ENCODE assay signal across 24 mouse cellular contexts in the genomic region with DNA sequence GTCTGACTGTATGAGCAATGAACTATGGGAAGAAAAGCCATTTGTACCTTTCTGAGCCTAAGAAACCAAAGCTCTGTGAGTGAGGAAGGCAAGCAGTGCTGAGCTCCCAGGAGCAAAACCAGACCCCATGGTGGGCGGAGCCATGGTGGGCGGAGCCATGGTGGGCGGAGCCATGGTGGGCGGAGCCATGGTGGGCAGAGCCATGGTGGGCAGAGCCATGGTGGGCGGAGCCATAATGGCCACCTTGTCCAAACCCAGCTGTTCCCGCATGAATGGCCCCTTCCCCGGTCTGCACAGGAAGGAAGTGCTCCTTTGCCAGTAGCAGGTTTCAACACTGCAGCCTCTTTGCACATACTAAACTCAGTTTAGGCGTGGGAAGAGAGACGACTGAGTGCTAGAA.
DNase-seq lines count a peak whose midpoint lies in the region; ATAC-seq and TF ChIP-seq lines count a peak whose summit lies in the region.
"Had no signal": no experiment of that assay in that cellular context is flagged by ENCODE, and none has a peak within 500 bp of the region (broad histone marks: within the 10 kb centered on the region; RNA-seq: fewer than 3 reads in every experiment).

No protein-coding gene starts in this region.

- TF ChIP-seq CTCF in lung, embryonic 14.5 days (IDR thresholded peaks at IDR 0.05; ENCODE audit: low read depth), result no peak
- no peak for TF ChIP-seq CTCF in MEL (IDR thresholded peaks at IDR 0.05 in 2 of 3, conservative IDR thresholded peaks at IDR 0.05 in 1 of 3; ENCODE audit: control insufficient read depth in 1 of 3, insufficient read depth in 1 of 3, low read depth in 2 of 3, low read length in 3 of 3, poor library complexity in 1 of 3, severe bottlenecking in 1 of 3)

- H3K4me1 ChIP-seq in lung, embryonic 14.5 days (ENCODE audit: insufficient read depth), result no peaks in the 10 kb centered on the region
- H3K4me1 ChIP-seq in MEL (ENCODE audit: control insufficient read depth in 1 of 2, insufficient read depth in 2 of 2, low read length in 2 of 2), result peaks cover 0 to 3% of the 10 kb centered on the region in 2 experiments; a peak in 1 of 4 replicates
- no peaks in the 10 kb centered on the region for H3K4me1 ChIP-seq in liver, embryonic 12.5 days
- H3K4me1 ChIP-seq in midbrain, embryonic 16.5 days (ENCODE audit: control insufficient read depth, insufficient read depth, low read length), result no peaks in the 10 kb centered on the region
- H3K4me1 ChIP-seq: embryonic facial prominence, embryonic 15.5 days; forebrain, embryonic 10.5 days; heart, embryonic 10.5 days; hindbrain, embryonic 15.5 days; limb, embryonic 10.5 days; midbrain, embryonic 10.5 days; stomach, embryonic 15.5 days had no signal

- H3K4me3 ChIP-seq in lung, embryonic 14.5 days (ENCODE audit: low read depth, low read length), result no peak overlapping the region
- H3K4me3 ChIP-seq in MEL (ENCODE audit: control insufficient read depth in 1 of 2, insufficient read depth in 1 of 2, low read depth in 2 of 2, low read length in 2 of 2), result no peak overlapping the region
- H3K4me3 ChIP-seq in liver, embryonic 12.5 days, result no peak overlapping the region
- H3K4me3 ChIP-seq in midbrain, embryonic 16.5 days (ENCODE audit: low read depth, low read length), result no peak overlapping the region
- H3K4me3 ChIP-seq: embryonic facial prominence, embryonic 15.5 days; forebrain, embryonic 10.5 days; heart, embryonic 10.5 days; hindbrain, embryonic 15.5 days; left cerebral cortex, adult 2 months; limb, embryonic 10.5 days; midbrain, embryonic 10.5 days; stomach, embryonic 15.5 days had no signal

- no peak for TF ChIP-seq RAD21 in MEL (IDR thresholded peaks at IDR 0.05; ENCODE audit: low read depth, low read length)

- H3K9me3 ChIP-seq in lung, embryonic 14.5 days (ENCODE audit: low read depth, low read length), result no peaks in the 10 kb centered on the region
- H3K9me3 ChIP-seq in MEL (replicated peaks; ENCODE audit: insufficient read depth, low read length), result no peaks in the 10 kb centered on the region
- H3K9me3 ChIP-seq in liver, embryonic 12.5 days (replicated peaks), result no peaks in the 10 kb centered on the region
- H3K9me3 ChIP-seq in midbrain, embryonic 16.5 days (replicated peaks; ENCODE audit: control insufficient read depth, low read length, poor library complexity, severe bottlenecking), result no peaks in the 10 kb centered on the region
- H3K9me3 ChIP-seq: embryonic facial prominence, embryonic 15.5 days; heart, embryonic 10.5 days; hindbrain, embryonic 15.5 days; limb, embryonic 10.5 days; midbrain, embryonic 10.5 days; stomach, embryonic 15.5 days had no signal

- H3K27ac ChIP-seq in lung, embryonic 14.5 days (ENCODE audit: low read depth), result no peak overlapping the region
- H3K27ac ChIP-seq in MEL (ENCODE audit: control insufficient read depth, low read depth, low read length), result no peak overlapping the region
- no peak overlapping the region for H3K27ac ChIP-seq in liver, embryonic 12.5 days
- no peak overlapping the region for H3K27ac ChIP-seq in midbrain, embryonic 16.5 days (ENCODE audit: low read length)
- H3K27ac ChIP-seq: embryonic facial prominence, embryonic 15.5 days; forebrain, embryonic 10.5 days; heart, embryonic 10.5 days; hindbrain, embryonic 15.5 days; left cerebral cortex, adult 2 months; limb, embryonic 10.5 days; liver, embryonic 14.5 days; midbrain, embryonic 10.5 days; stomach, embryonic 15.5 days had no signal

- H3K9ac ChIP-seq in lung, embryonic 14.5 days, result no peak overlapping the region
- H3K9ac ChIP-seq in MEL (ENCODE audit: control insufficient read depth, low read depth, low read length, poor library complexity, severe bottlenecking), result no peak overlapping the region
- no peak overlapping the region for H3K9ac ChIP-seq in liver, embryonic 12.5 days
- no peak overlapping the region for H3K9ac ChIP-seq in midbrain, embryonic 16.5 days (ENCODE audit: low read depth, low read length)
- H3K9ac ChIP-seq: embryonic facial prominence, embryonic 15.5 days; hindbrain, embryonic 15.5 days; liver, embryonic 14.5 days; stomach, embryonic 15.5 days had no signal

- H3K79me2 ChIP-seq in MEL (ENCODE audit: control insufficient read depth, insufficient read depth, low read length, poor library complexity), result no peaks in the 10 kb centered on the region

- no peaks in the 10 kb centered on the region for H3K36me3 ChIP-seq in lung, embryonic 14.5 days (ENCODE audit: insufficient read depth)
- H3K36me3 ChIP-seq in MEL (ENCODE audit: control insufficient read depth in 1 of 2, insufficient read depth in 2 of 2, low read length in 2 of 2), result peaks cover 0 to 2% of the 10 kb centered on the region in 2 experiments; a peak in 1 of 4 replicates
- H3K36me3 ChIP-seq in liver, embryonic 12.5 days, result no peaks in the 10 kb centered on the region
- no peaks in the 10 kb centered on the region for H3K36me3 ChIP-seq in midbrain, embryonic 16.5 days (ENCODE audit: control insufficient read depth, insufficient read depth, low read length)
- H3K36me3 ChIP-seq: embryonic facial prominence, embryonic 15.5 days; forebrain, embryonic 10.5 days; heart, embryonic 10.5 days; hindbrain, embryonic 15.5 days; limb, embryonic 10.5 days; midbrain, embryonic 10.5 days; stomach, embryonic 15.5 days had no signal

- DNase-seq in lung, embryonic 14.5 days, result peak; percentile 19
- DNase-seq in lung, postnatal 10 days, result no peak
- DNase-seq in MEL (ENCODE audit: low read depth, low spot score), result peak; percentile 12
- DNase-seq in testis, postnatal 14 days (ENCODE audit: low spot score), result peak; percentile 34
- DNase-seq in spleen, adult 18-20 months, result no peak
- DNase-seq: cerebellum, adult 9-11 months; embryo, embryonic 11 days; heart, postnatal 14 days; kidney, adult 11 months; kidney, postnatal 25 days; lung, postnatal 14 days; thymus, postnatal 36 days had no signal

- ATAC-seq in lung, embryonic 14.5 days (ENCODE audit: insufficient read depth), result no peak; the same call in 1 of the 2 replicates
- 0 out of 2 replicates have a peak, but pooled peaks have one; percentile 15 for ATAC-seq in liver, embryonic 12.5 days
- no peak for ATAC-seq in midbrain, embryonic 16.5 days
- ATAC-seq: activated CD4-positive, CD25-positive, alpha-beta regulatory T cell, adult 4 months had no signal

- TF ChIP-seq EP300 in MEL (IDR thresholded peaks at IDR 0.05; ENCODE audit: low read depth in 1 of 2, low read length in 2 of 2), result no peak

- H3K4me2 ChIP-seq in lung, embryonic 14.5 days, result no peak overlapping the region
- no peak overlapping the region for H3K4me2 ChIP-seq in liver, embryonic 12.5 days
- no peak overlapping the region for H3K4me2 ChIP-seq in midbrain, embryonic 16.5 days (ENCODE audit: low read length)
- H3K4me2 ChIP-seq: embryonic facial prominence, embryonic 15.5 days; hindbrain, embryonic 15.5 days; stomach, embryonic 15.5 days had no signal

- WGBS in lung, embryonic 14.5 days, result 55% methylated on average over 8 of the region's 9 CpGs
- WGBS in liver, embryonic 12.5 days (ENCODE audit: insufficient replicate concordance), result 51% methylated on average over 5 of the region's 9 CpGs
- 82% methylated on average over 9 of the region's 9 CpGs for WGBS in midbrain, embryonic 16.5 days

- H3K27me3 ChIP-seq in lung, embryonic 14.5 days (ENCODE audit: insufficient read depth, low read length), result no peaks in the 10 kb centered on the region
- no peaks in the 10 kb centered on the region for H3K27me3 ChIP-seq in MEL (ENCODE audit: control insufficient read depth in 1 of 2, insufficient read depth in 2 of 2, low read length in 2 of 2)
- no peaks in the 10 kb centered on the region for H3K27me3 ChIP-seq in liver, embryonic 12.5 days (replicated peaks)
- H3K27me3 ChIP-seq in midbrain, embryonic 16.5 days (ENCODE audit: control insufficient read depth, insufficient read depth, low read depth, low read length), result no peaks in the 10 kb centered on the region
- H3K27me3 ChIP-seq: embryonic facial prominence, embryonic 15.5 days; hindbrain, embryonic 15.5 days; stomach, embryonic 15.5 days had no signal

- TF ChIP-seq POLR2A in MEL (IDR thresholded peaks at IDR 0.05; ENCODE audit: control insufficient read depth in 1 of 2, insufficient read depth in 1 of 2, low read depth in 1 of 2, low read length in 2 of 2, poor library complexity in 1 of 2), result no peak

TF ChIP-seq in MEL, 35 proteins besides CTCF, POLR2A, EP300 and RAD21:
- TF ChIP-seq TCF12 (IDR thresholded peaks at IDR 0.05; ENCODE audit: low read depth, low read length) (no peak), GATA1 (IDR thresholded peaks at IDR 0.05; ENCODE audit: low read depth, low read length) (no peak), TBP (IDR thresholded peaks at IDR 0.05; ENCODE audit: low read depth, low read length) (no peak), NRF1 (IDR thresholded peaks at IDR 0.05; ENCODE audit: insufficient read depth, low read depth, low read length, poor library complexity, severe bottlenecking) (no peak), E2F4 (IDR thresholded peaks at IDR 0.05; ENCODE audit: borderline replicate concordance, low read depth, low read length) (no peak), POLR2AphosphoS5 (IDR thresholded peaks at IDR 0.05; ENCODE audit: borderline replicate concordance, low read depth, low read length) (no peak), KAT2A (conservative IDR thresholded peaks at IDR 0.05; ENCODE audit: low read depth, low read length) (no peak), CHD2 (IDR thresholded peaks at IDR 0.05; ENCODE audit: low read length) (no peak), MYC (IDR thresholded peaks at IDR 0.05; ENCODE audit: low read depth, low read length) (no peak), POLR2AphosphoS2 (IDR thresholded peaks at IDR 0.05; ENCODE audit: low read length) (no peak), CHD1 (IDR thresholded peaks at IDR 0.05; ENCODE audit: low read depth, low read length) (no peak), RCOR1 (IDR thresholded peaks at IDR 0.05; ENCODE audit: low read depth, low read length) (no peak), ELF1 (IDR thresholded peaks at IDR 0.05; ENCODE audit: low read depth, low read length) (no peak), ETS1 (IDR thresholded peaks at IDR 0.05; ENCODE audit: low read depth, low read length) (no peak), MYB (IDR thresholded peaks at IDR 0.05; ENCODE audit: low read depth, low read length) (no peak), TAL1 (IDR thresholded peaks at IDR 0.05; ENCODE audit: low read length) (no peak), SIN3A (IDR thresholded peaks at IDR 0.05; ENCODE audit: low read length) (no peak)

Comparison
In these comparisons a context has a peak if more than half of its experiments do, and no peak if none do; other contexts are left out.
1. DNase-seq: peak in lung, embryonic 14.5 days (single experiment), MEL (single experiment) and testis, postnatal 14 days (single experiment); none in lung, postnatal 10 days (single experiment) and spleen, adult 18-20 months (0 of 2).